8 mouse cellular contexts compared by ENCODE assay signal in the genomic region with DNA sequence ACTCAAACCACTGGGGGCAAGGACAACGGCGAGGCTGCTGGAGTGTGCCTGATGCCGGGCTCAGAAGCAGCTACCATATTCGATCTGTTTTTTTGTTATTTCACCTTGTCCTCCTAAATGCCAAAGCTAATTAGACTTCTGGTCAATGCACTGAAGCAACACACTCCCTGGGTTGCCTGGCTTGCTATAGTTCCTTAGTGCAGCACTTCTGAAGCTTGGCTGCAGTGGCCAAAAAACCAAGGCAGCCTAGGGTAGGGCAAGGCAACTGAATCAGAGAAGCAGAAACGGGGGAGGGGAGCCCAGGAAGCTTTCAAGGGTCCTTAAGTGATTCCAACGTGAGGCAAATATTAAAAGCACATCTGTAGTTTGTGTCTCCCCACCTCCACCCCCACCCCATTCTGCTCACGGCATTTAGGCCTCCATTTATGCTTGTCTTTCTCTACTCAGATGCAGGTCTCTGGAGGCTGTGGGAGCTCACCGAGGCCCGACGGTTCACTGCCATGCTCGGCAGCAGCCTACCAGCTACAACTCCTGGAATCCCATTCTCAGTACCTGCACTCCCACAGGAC. TPM values are rescaled to one million over a fixed set of nuclear protein-coding genes. Genes with fewer than 3 reads are reported as not detected.
DNase-seq lines count a peak whose midpoint lies in the region; ATAC-seq and TF ChIP-seq lines count a peak whose summit lies in the region.

No protein-coding gene starts in this region.

- intact Hi-C loops in left cerebral cortex, postnatal 4 days (cut with DNase I): no loop called here

- H3K4me3 ChIP-seq in embryonic facial prominence, embryonic 10.5 days: peak overlapping the region; percentile 96
- peak overlapping the region; percentile 84 for H3K4me3 ChIP-seq in hindbrain, embryonic 16.5 days (ENCODE audit: low read length)
- peak overlapping the region; percentile 88 for H3K4me3 ChIP-seq in midbrain, postnatal 0 days (ENCODE audit: low read depth, low read length)

- 45% methylated on average over 11 of the region's 11 CpGs for WGBS in embryonic facial prominence, embryonic 10.5 days
- 13% methylated on average over 11 of the region's 11 CpGs for WGBS in hindbrain, embryonic 16.5 days
- WGBS in midbrain, postnatal 0 days: 8% methylated on average over 11 of the region's 11 CpGs

- peaks cover under 1% of the 10 kb centered on the region; the same call in 1 of the 2 replicates for H3K36me3 ChIP-seq in embryonic facial prominence, embryonic 10.5 days (replicated peaks)
- no peaks in the 10 kb centered on the region for H3K36me3 ChIP-seq in hindbrain, embryonic 16.5 days (ENCODE audit: control insufficient read depth, insufficient read depth, low read length)
- no peaks in the 10 kb centered on the region for H3K36me3 ChIP-seq in midbrain, postnatal 0 days (ENCODE audit: insufficient read depth, low read length)

- no peak for ATAC-seq in hindbrain, embryonic 16.5 days
- ATAC-seq in midbrain, postnatal 0 days (ENCODE audit: low FRiP score): no peak
- no peak for ATAC-seq in inflammation-experienced regulatory T-cells, adult 6 months

- no peaks in the 10 kb centered on the region for H3K9me3 ChIP-seq in embryonic facial prominence, embryonic 10.5 days
- no peaks in the 10 kb centered on the region for H3K9me3 ChIP-seq in hindbrain, embryonic 16.5 days (ENCODE audit: control insufficient read depth, low read length)
- H3K9me3 ChIP-seq in midbrain, postnatal 0 days (ENCODE audit: low read length): no peaks in the 10 kb centered on the region

- peak; percentile 17 for DNase-seq in left cerebral cortex, postnatal 4 days
- DNase-seq in left cerebral cortex, adult 9 months (ENCODE audit: low spot score in 2 of 2): no peak
- DNase-seq in embryonic facial prominence, embryonic 10.5 days (ENCODE audit: low spot score): no peak
- peak; percentile 50 for DNase-seq in midbrain, postnatal 0 days (ENCODE audit: low spot score)
- no peak for DNase-seq in frontal cortex, postnatal 14 days (ENCODE audit: low spot score in 2 of 2)
- no peak for DNase-seq in adrenal gland, adult 8-10 months

- peak overlapping the region; percentile 52; the same call in 1 of the 2 replicates for H3K27ac ChIP-seq in embryonic facial prominence, embryonic 10.5 days (replicated peaks)
- peak overlapping the region; percentile 82 for H3K27ac ChIP-seq in hindbrain, embryonic 16.5 days (ENCODE audit: low read depth, low read length)
- H3K27ac ChIP-seq in midbrain, postnatal 0 days (ENCODE audit: low read depth, low read length): peak overlapping the region; percentile 77

- no peak for TF ChIP-seq CTCF in midbrain, postnatal 0 days (IDR thresholded peaks at IDR 0.05)

- H3K4me1 ChIP-seq in embryonic facial prominence, embryonic 10.5 days: peaks cover 67% of the 10 kb centered on the region
- peaks cover 48% of the 10 kb centered on the region for H3K4me1 ChIP-seq in hindbrain, embryonic 16.5 days (ENCODE audit: control insufficient read depth, insufficient read depth, low read depth, low read length)
- peaks cover 11% of the 10 kb centered on the region; the same call in 1 of the 2 replicates for H3K4me1 ChIP-seq in midbrain, postnatal 0 days (ENCODE audit: insufficient read depth, low read length)

- H3K4me2 ChIP-seq in hindbrain, embryonic 16.5 days (ENCODE audit: low read length): peak overlapping the region; percentile 92
- peak overlapping the region; percentile 92 for H3K4me2 ChIP-seq in midbrain, postnatal 0 days (ENCODE audit: low read depth, low read length, poor library complexity, severe bottlenecking)

- H3K9ac ChIP-seq in hindbrain, embryonic 16.5 days (ENCODE audit: low read depth, low read length): peak overlapping the region; percentile 88
- H3K9ac ChIP-seq in midbrain, postnatal 0 days (replicated peaks; ENCODE audit: low read length, poor library complexity, severe bottlenecking): peak overlapping the region; percentile 89

- H3K27me3 ChIP-seq in embryonic facial prominence, embryonic 10.5 days (replicated peaks; ENCODE audit: low read depth, poor library complexity, severe bottlenecking): peaks cover 7% of the 10 kb centered on the region
- H3K27me3 ChIP-seq in hindbrain, embryonic 16.5 days (replicated peaks; ENCODE audit: control insufficient read depth, insufficient read depth, low read length): no peaks in the 10 kb centered on the region
- no peaks in the 10 kb centered on the region for H3K27me3 ChIP-seq in midbrain, postnatal 0 days (ENCODE audit: insufficient read depth, low read length)

RNA-seq across cellular contexts. Expression of gene Cry2, which starts 2.1 kb away (rescaled TPM):
- 10 to 100 TPM; 74.6 to 75.8 TPM for total RNA-seq in left cerebral cortex, postnatal 4 days (2021)
- 23.4 and 23.7 TPM in 2 replicates for polyA plus RNA-seq in embryonic facial prominence, embryonic 10.5 days (2016; fragmentation: Nextera tagmentation; extraction: Ambion mirVana)
- 51.4 and 53.2 TPM in 2 replicates for polyA plus RNA-seq in hindbrain, embryonic 16.5 days (2015; fragmentation: Nextera tagmentation; extraction: Ambion mirVana)
- total RNA-seq in midbrain, postnatal 0 days (2014; rRNA removed): 41.9 and 48.4 TPM in 2 replicates
- 50.6 and 55.2 TPM in 2 replicates for polyA plus RNA-seq in midbrain, postnatal 0 days (2015; fragmentation: Nextera tagmentation; extraction: Ambion mirVana)
- total RNA-seq in adrenal gland, adult 8-10 months (2022): 10 to 100 TPM; 44.0 to 57.9 (median 47.5) TPM
- polyA plus RNA-seq in inflammation-experienced regulatory T-cells, adult 6 months (2017; shearing (Covaris generic)): 10 to 100 TPM in 1 of 3 experiments, 1 to 10 TPM in 2; 3.5 to 10.2 (median 6.9) TPM

RNA-seq across cellular contexts. Expression of gene Slc35c1, which starts 28.6 kb away (rescaled TPM):
- 10 to 100 TPM; 18.0 to 18.1 TPM for total RNA-seq in left cerebral cortex, postnatal 4 days (2021)
- polyA plus RNA-seq in embryonic facial prominence, embryonic 10.5 days (2016; fragmentation: Nextera tagmentation; extraction: Ambion mirVana): 12.6 and 13.5 TPM in 2 replicates
- 18.9 and 20.7 TPM in 2 replicates for polyA plus RNA-seq in hindbrain, embryonic 16.5 days (2015; fragmentation: Nextera tagmentation; extraction: Ambion mirVana)
- 8.9 and 18.6 TPM in 2 replicates for total RNA-seq in midbrain, postnatal 0 days (2014; rRNA removed)
- 16.8 and 18.8 TPM in 2 replicates for polyA plus RNA-seq in midbrain, postnatal 0 days (2015; fragmentation: Nextera tagmentation; extraction: Ambion mirVana)
- total RNA-seq in adrenal gland, adult 8-10 months (2022): 10 to 100 TPM; 15.7 to 24.0 (median 19.6) TPM
- polyA plus RNA-seq in inflammation-experienced regulatory T-cells, adult 6 months (2017; shearing (Covaris generic)): 10 to 100 TPM; 35.1 to 53.1 (median 38.8) TPM

RNA-seq across cellular contexts. Expression of gene Mapk8ip1, which starts 30.6 kb away (rescaled TPM):
- 100 to 1,000 TPM; 306 to 339 TPM for total RNA-seq in left cerebral cortex, postnatal 4 days (2021)
- polyA plus RNA-seq in embryonic facial prominence, embryonic 10.5 days (2016; fragmentation: Nextera tagmentation; extraction: Ambion mirVana): 36.0 and 37.1 TPM in 2 replicates
- 112 and 130 TPM in 2 replicates for polyA plus RNA-seq in hindbrain, embryonic 16.5 days (2015; fragmentation: Nextera tagmentation; extraction: Ambion mirVana)
- 286 and 357 TPM in 2 replicates for total RNA-seq in midbrain, postnatal 0 days (2014; rRNA removed)
- polyA plus RNA-seq in midbrain, postnatal 0 days (2015; fragmentation: Nextera tagmentation; extraction: Ambion mirVana): 176 and 178 TPM in 2 replicates
- total RNA-seq in adrenal gland, adult 8-10 months (2022): 10 to 100 TPM; 34.6 to 43.3 (median 38.7) TPM
- under 1 TPM; 0.43 to 0.92 (median 0.82) TPM for polyA plus RNA-seq in inflammation-experienced regulatory T-cells, adult 6 months (2017; shearing (Covaris generic))

RNA-seq across cellular contexts. Expression of gene 1700029I15Rik, which starts 49.4 kb away (rescaled TPM):
- total RNA-seq in left cerebral cortex, postnatal 4 days (2021): 1 to 10 TPM; 2.8 to 3.2 TPM
- 2.5 and 3.6 TPM in 2 replicates for polyA plus RNA-seq in embryonic facial prominence, embryonic 10.5 days (2016; fragmentation: Nextera tagmentation; extraction: Ambion mirVana)
- 5.8 and 7.7 TPM in 2 replicates for polyA plus RNA-seq in hindbrain, embryonic 16.5 days (2015; fragmentation: Nextera tagmentation; extraction: Ambion mirVana)
- 0.76 and 8.6 TPM in 2 replicates for total RNA-seq in midbrain, postnatal 0 days (2014; rRNA removed)
- polyA plus RNA-seq in midbrain, postnatal 0 days (2015; fragmentation: Nextera tagmentation; extraction: Ambion mirVana): 3.1 and 4.7 TPM in 2 replicates
- 10 to 100 TPM in 2 of 4 experiments, 1 to 10 TPM in 2; 8.0 to 18.6 (median 10.3) TPM for total RNA-seq in adrenal gland, adult 8-10 months (2022)
- 1 to 10 TPM; 3.2 to 3.7 (median 3.7) TPM for polyA plus RNA-seq in inflammation-experienced regulatory T-cells, adult 6 months (2017; shearing (Covaris generic))

RNA-seq across cellular contexts. Expression of gene Large2, which starts 57.0 kb away (rescaled TPM):
- under 1 TPM; 0.60 to 0.72 TPM for total RNA-seq in left cerebral cortex, postnatal 4 days (2021)
- polyA plus RNA-seq in embryonic facial prominence, embryonic 10.5 days (2016; fragmentation: Nextera tagmentation; extraction: Ambion mirVana): 10.2 and 12.4 TPM in 2 replicates
- polyA plus RNA-seq in hindbrain, embryonic 16.5 days (2015; fragmentation: Nextera tagmentation; extraction: Ambion mirVana): 1.7 and 2.3 TPM in 2 replicates
- 1.4 TPM in 2 replicates for total RNA-seq in midbrain, postnatal 0 days (2014; rRNA removed)
- 1.5 and 1.6 TPM in 2 replicates for polyA plus RNA-seq in midbrain, postnatal 0 days (2015; fragmentation: Nextera tagmentation; extraction: Ambion mirVana)
- total RNA-seq in adrenal gland, adult 8-10 months (2022): 1 to 10 TPM in 3 of 4 experiments, under 1 TPM in 1; 0.40 to 4.6 (median 2.1) TPM
- polyA plus RNA-seq in inflammation-experienced regulatory T-cells, adult 6 months (2017; shearing (Covaris generic)): 1 to 10 TPM in 1 of 3 experiments, under 1 TPM in 1, not detected in 1; 0.23 to 1.3 TPM

Comparison
In these comparisons a context has a peak if more than half of its experiments do, and no peak if none do; other contexts are left out.
1. DNase-seq: peak in left cerebral cortex, postnatal 4 days (single experiment) and midbrain, postnatal 0 days (single experiment); none in left cerebral cortex, adult 9 months (0 of 2), embryonic facial prominence, embryonic 10.5 days (single experiment), frontal cortex, postnatal 14 days (0 of 2) and adrenal gland, adult 8-10 months (single experiment).
2. RNA of gene Mapk8ip1, which starts 30.6 kb away (polyA plus RNA-seq): 176 to 178 TPM in midbrain, postnatal 0 days, 112 to 130 TPM in hindbrain, embryonic 16.5 days and 36.0 to 37.1 TPM in embryonic facial prominence, embryonic 10.5 days; 0.43 to 0.92 TPM in inflammation-experienced regulatory T-cells, adult 6 months; every median in the first group is over 10 times any median in the second.
3. Peak in every context shown above with its lines, with median percentiles within 50 percentile points of each other: H3K27ac ChIP-seq and H3K4me3 ChIP-seq.